Mouse (Mus musculus) brain, embryonic 14.5 days (tissue): ENCODE measurements at regions not wholly inside any gene's neighbourhood (a gene's known extent, or its start where the extent isn't known, plus 50 kb on each side); places are given as distances from the start of the nearest gene placed in this dataset.

ENCODE experiments used
- DNase-seq: peaks from one replicate; pipeline ENCODE4 v3.0.0-alpha.2; 2011; ENCODE audit warnings: low read depth
- CTCF ChIP-seq: fragments of 200-500 bp; IDR thresholded peaks from 2 replicates; pipeline ENCODE4 v1.5.1; 2012; ENCODE audit warnings: inconsistent platforms, mild to moderate bottlenecking, moderate library complexity, borderline replicate concordance; ENCODE audit not compliant: insufficient read depth, insufficient read length; ENCODE audit errors: extremely low read depth
- POLR2A ChIP-seq: fragments of 200-500 bp; IDR thresholded peaks from 2 replicates; pipeline ENCODE4 v1.6.1; 2012; ENCODE audit warnings: mild to moderate bottlenecking, inconsistent platforms, borderline replicate concordance; ENCODE audit not compliant: poor library complexity, insufficient read depth, insufficient read length, severe bottlenecking; ENCODE audit errors: extremely low read depth

- DNase-seq = no peak
- TF ChIP-seq CTCF (no peak), POLR2A (no peak)
These were observed 1403.9 kb upstream of the Gm7489 start for GRCm38 (mm10) chr15:52480834-52481233.

- no peak for TF ChIP-seq POLR2A
- peak; percentile 26 for DNase-seq
These were observed 1401.0 kb upstream of the Gm7489 start for GRCm38 (mm10) chr15:52483598-52484165.

GRCm38 (mm10) chr15:52484276-52484675 lies 1400.4 kb upstream of the Gm7489 start:
- TF ChIP-seq POLR2A (no peak), CTCF (no peak)
- no peak for DNase-seq

GRCm38 (mm10) chr15:52505278-52505831 lies 1379.4 kb upstream of the Gm7489 start:
- peak; percentile 83 for DNase-seq

GRCm38 (mm10) chr15:52506930-52507329 lies 1377.8 kb upstream of the Gm7489 start:
- peak; percentile 89 for DNase-seq
- TF ChIP-seq POLR2A = no peak
- peak; percentile 80 for TF ChIP-seq CTCF

More at GRCm38 (mm10) chr15:52505278-52505831, 1379.4 kb upstream of the Gm7489 start:
- TF ChIP-seq CTCF (peak; percentile 59; the same call in 1 of the 2 replicates), POLR2A (no peak)

- DNase-seq = peak; percentile 24
- TF ChIP-seq POLR2A (no peak), CTCF (no peak)
These were observed 1376.1 kb upstream of the Gm7489 start for GRCm38 (mm10) chr15:52508609-52509008.

- no peak for DNase-seq
- TF ChIP-seq CTCF (no peak), POLR2A (no peak)
These were observed 1374.6 kb upstream of the Gm7489 start for GRCm38 (mm10) chr15:52510137-52510536.

- TF ChIP-seq POLR2A = no peak
- no peak for TF ChIP-seq CTCF
- peak; percentile 26 for DNase-seq
These were observed 1348.1 kb upstream of the Gm7489 start for GRCm38 (mm10) chr15:52536594-52536993.

GRCm38 (mm10) chr15:52558682-52559081 lies 1326.0 kb upstream of the Gm7489 start:
- DNase-seq = no peak
- TF ChIP-seq POLR2A (no peak), CTCF (no peak)

GRCm38 (mm10) chr15:52564078-52564477 lies 1320.6 kb upstream of the Gm7489 start:
- DNase-seq = no peak
- TF ChIP-seq POLR2A (no peak), CTCF (no peak)

GRCm38 (mm10) chr15:52565449-52565851 lies 1319.3 kb upstream of the Gm7489 start:
- TF ChIP-seq CTCF (no peak), POLR2A (no peak)
- peak; percentile 74 for DNase-seq

- TF ChIP-seq POLR2A (no peak), CTCF (no peak)
These were observed 1314.5 kb upstream of the Gm7489 start for GRCm38 (mm10) chr15:52570256-52570655.

GRCm38 (mm10) chr15:52577614-52578013 lies 1307.1 kb upstream of the Gm7489 start:
- DNase-seq = no peak
- TF ChIP-seq POLR2A (no peak), CTCF (no peak)

More at GRCm38 (mm10) chr15:52570256-52570655, 1314.5 kb upstream of the Gm7489 start:
- DNase-seq = no peak
